7 mouse cellular contexts compared by ENCODE assay signal in genomic region chr12:21463448-21463891, GRCm38 (mm10). TPM values are rescaled to one million over a fixed set of nuclear protein-coding genes. Genes with fewer than 3 reads are reported as not detected.
A peak's percentile ranks its signal among the peaks of the same experiment; 100 is the strongest.
DNase-seq lines count a peak whose midpoint lies in the region.

No protein-coding gene starts in this region.

- peak; percentile 19 to 64 for DNase-seq in heart, adult 9 months (ENCODE audit: low spot score in 2 of 2)
- no peak for DNase-seq in heart, postnatal 36 days
- peak; percentile 39 for DNase-seq in A20 (ENCODE audit: low read depth, low spot score)
- peak; percentile 96 for DNase-seq in MN1 (ENCODE audit: low spot score)
- peak; percentile 36 for DNase-seq in induced T-regulatory cell, adult 2 months (ENCODE audit: low read depth)
- DNase-seq in adrenal gland, adult 2 months: no peak
- no peak for DNase-seq in cerebellum, adult 9-10 months

- intact Hi-C loops in heart, postnatal 36 days (cut with DNase I): no loop called here

RNA-seq across cellular contexts. Expression of gene Ywhaq, which starts 46.0 kb away (rescaled TPM):
- total RNA-seq in heart, postnatal 36 days (2021): 10 to 100 TPM; 62.2 to 68.0 TPM
- 100 to 1,000 TPM; 207 to 372 TPM for total RNA-seq in adrenal gland, adult 2 months (2021)
- 48.0 and 52.3 TPM in 2 replicates for polyA plus RNA-seq in adrenal gland, adult 2 months (2012; rRNA removed)

Comparison
In these comparisons a context has a peak if more than half of its experiments do, and no peak if none do; other contexts are left out.
1. DNase-seq: peak in heart, adult 9 months (2 of 2), A20 (single experiment), MN1 (single experiment) and induced T-regulatory cell, adult 2 months (single experiment); none in heart, postnatal 36 days (0 of 2), adrenal gland, adult 2 months (single experiment) and cerebellum, adult 9-10 months (single experiment).